Mouse (Mus musculus) heart, postnatal 0 days (tissue): ENCODE measurements at regions not wholly inside any gene's neighbourhood (a gene's known extent, or its start where the extent isn't known, plus 50 kb on each side); places are given as distances from the start of the nearest gene placed in this dataset.

Source experiments
- CTCF ChIP-seq: IDR thresholded peaks from 2 replicates; pipeline ENCODE4 v1.5.1; 2016; ENCODE audit warnings: antibody characterized with exemption, control low read depth, low read depth
- EP300 ChIP-seq: IDR thresholded peaks from 2 replicates; pipeline ENCODE4 v1.6.1; 2016; ENCODE audit warnings: antibody characterized with exemption, low read depth

- no peak for TF ChIP-seq EP300
- no peak for TF ChIP-seq CTCF
Measured at GRCm38 (mm10) chr15:51411966-51412365, 2472.7 kb upstream of the Gm7489 start.
